ENCODE assay signal across 8 mouse cellular contexts in genomic region chrX:7604879-7605574, GRCm38 (mm10). TPM values are rescaled to one million over a fixed set of nuclear protein-coding genes. Genes with fewer than 3 reads are reported as not detected.
DNase-seq lines count a peak whose midpoint lies in the region; ATAC-seq and TF ChIP-seq lines count a peak whose summit lies in the region.

Gene Ccdc22 (minus strand): TSS chrX:7605517.

- H3K4me1 ChIP-seq in cortical plate, adult 2 months (ENCODE audit: control insufficient read depth, insufficient read depth, low read length) = no peaks in the 10 kb centered on the region

- TF ChIP-seq CTCF in cortical plate, adult 2 months (IDR thresholded peaks at IDR 0.05; ENCODE audit: extremely low read depth, insufficient read depth, low read length) = no peak

- peak; percentile 55; the same call in 1 of the 2 replicates for TF ChIP-seq POLR2A in cortical plate, adult 2 months (IDR thresholded peaks at IDR 0.05; ENCODE audit: extremely low read depth, insufficient read depth, low read length)

- 0 out of 2 replicates have a peak within 1 kb of the TSS, but pooled peaks have one; percentile 27 for H3K27ac ChIP-seq in cortical plate, adult 2 months (ENCODE audit: insufficient read depth, low read length)

- peak; percentile 92 for ATAC-seq in activated CD4-positive, CD25-positive, alpha-beta regulatory T cell, adult 4 months
- peak; percentile 99 for ATAC-seq in megakaryocyte progenitor cell, adult 5-6 weeks (replicated peaks; ENCODE audit: poor library complexity)

- H3K4me3 ChIP-seq in cortical plate, adult 2 months (ENCODE audit: insufficient read depth, low read length) = peak within 1 kb of the TSS; percentile 69

- DNase-seq in gastrocnemius, postnatal 10 days = peak; percentile 74
- peak; percentile 84 for DNase-seq in induced T-regulatory cell, adult 2 months (ENCODE audit: low read depth)
- DNase-seq in left cerebral cortex, adult 9 months (ENCODE audit: low spot score in 2 of 2) = peak; percentile 67 to 85
- DNase-seq in right cerebral cortex, postnatal 14 days = peak; percentile 74
- DNase-seq in urinary bladder, postnatal 36 days (ENCODE audit: low spot score in 2 of 2) = peak; percentile 72 to 82

RNA-seq across cellular contexts. Expression of gene Ccdc22, which starts in this region (rescaled TPM):
- polyA plus RNA-seq in activated CD4-positive, CD25-positive, alpha-beta regulatory T cell, adult 4 months (2017; shearing (Covaris generic)) = 1 to 10 TPM; 7.3 to 9.1 TPM
- polyA plus RNA-seq in cortical plate, adult 2 months (2012; rRNA removed) = 36.1 and 39.7 TPM in 2 replicates
- 10 to 100 TPM; 11.1 to 11.2 TPM for total RNA-seq in gastrocnemius, postnatal 10 days (2021)
- total RNA-seq in megakaryocyte progenitor cell, adult 5-6 weeks (2015) = 18.8 and 20.5 TPM in 2 replicates
- total RNA-seq in megakaryocyte progenitor cell, adult 5-6 weeks (2017) = 38.1 and 47.6 TPM in 2 replicates

Comparison
In these comparisons a context has a peak if more than half of its experiments do, and no peak if none do; other contexts are left out.
1. Peak in every context shown above with its lines: DNase-seq, ATAC-seq, H3K4me3 ChIP-seq and H3K27ac ChIP-seq.